In genomic region chr11:102765416-102765815, GRCm38 (mm10) we compare ENCODE assay signal across 16 mouse cellular contexts. TPM values are rescaled to one million over a fixed set of nuclear protein-coding genes. Genes with fewer than 3 reads are reported as not detected.
"Had no signal": no experiment of that assay in that cellular context is flagged by ENCODE, and none has a peak within 500 bp of the region (broad histone marks: within the 10 kb centered on the region; RNA-seq: fewer than 3 reads in every experiment).

No protein-coding gene starts in this region.

- H3K9ac ChIP-seq: liver, embryonic 15.5 days; neural tube, embryonic 12.5 days had no signal

- H3K36me3 ChIP-seq: limb, embryonic 10.5 days; liver, embryonic 15.5 days; neural tube, embryonic 12.5 days had no signal

- H3K27ac ChIP-seq: left cerebral cortex, adult 2 months; limb, embryonic 10.5 days; liver, embryonic 15.5 days; neural tube, embryonic 12.5 days had no signal

- ATAC-seq: lung, postnatal 0 days had no signal

- H3K9me3 ChIP-seq: limb, embryonic 10.5 days; liver, embryonic 15.5 days; neural tube, embryonic 12.5 days had no signal

- DNase-seq: kidney, postnatal 10 days; kidney, postnatal 4 days; lung, adult 2 months; lung, postnatal 36 days; midbrain, embryonic 14.5 days; thymus, adult 2 months; thymus, postnatal 25 days had no signal

- H3K4me3 ChIP-seq: left cerebral cortex, adult 2 months; limb, embryonic 10.5 days; liver, embryonic 15.5 days; neural tube, embryonic 12.5 days had no signal

- H3K4me2 ChIP-seq: liver, embryonic 11.5 days; liver, embryonic 15.5 days; neural tube, embryonic 12.5 days had no signal

RNA-seq across cellular contexts. Expression of gene Adam11, which starts 4.2 kb away (rescaled TPM):
- total RNA-seq: neutrophil, adult 5-6 weeks had no signal

RNA-seq across cellular contexts. Expression of gene Gjc1, which starts 54.1 kb away (rescaled TPM):
- total RNA-seq: megakaryocyte progenitor cell, adult 5-6 weeks; monocyte, adult 5-6 weeks; neutrophil, adult 5-6 weeks had no signal
